Mouse (Mus musculus): ENCODE measurements around the gene Cfap74.

GRCm38 (mm10) chr4:155489101-155489970, 80.3 kb downstream of the Cfap74 start:
- TF ChIP-seq CTCF (IDR thresholded peaks at IDR 0.05; ENCODE audit: insufficient read depth, low read length), result no peak
- no peak for TF ChIP-seq POLR2A (IDR thresholded peaks at IDR 0.05; ENCODE audit: borderline replicate concordance, extremely low read depth, low read depth, low read length)

All from lung, adult 2 months (tissue).